Mouse (Mus musculus): ENCODE measurements around the gene Mcm2. TPM values are rescaled to one million over a fixed set of nuclear protein-coding genes. Genes with fewer than 3 reads are reported as not detected.

The Mcm2 gene
- polyA plus RNA-seq, 1 experiment from 2014 or later: 99.4 TPM

- Histone ChIP-seq H3K36me3 (no peaks in the 10 kb centered on the region), H3K4me2 (no peak overlapping the region), H3K27me3 (no peaks in the 10 kb centered on the region), H3K27ac (peak overlapping the region; percentile 87), H3K9ac (no peak overlapping the region), H3K4me3 (no peak overlapping the region), H3K4me1 (peaks cover 34% of the 10 kb centered on the region), H3K9me3 (no peaks in the 10 kb centered on the region)
- 11% methylated on average over 5 of the region's 5 CpGs for WGBS
- ATAC-seq (ENCODE audit: insufficient number of reproducible peaks, low FRiP score, low TSS enrichment, low read depth): peak; percentile 75
Observed at GRCm38 (mm10) chr6:88924502-88925275, 26.1 kb upstream of the Mcm2 start.

- Histone ChIP-seq H3K4me1 (no peaks in the 10 kb centered on the region), H3K4me2 (no peak overlapping the region), H3K9ac (no peak overlapping the region), H3K27me3 (no peaks in the 10 kb centered on the region), H3K9me3 (no peaks in the 10 kb centered on the region), H3K4me3 (no peak overlapping the region), H3K36me3 (no peaks in the 10 kb centered on the region), H3K27ac (no peak overlapping the region)
- ATAC-seq (ENCODE audit: insufficient number of reproducible peaks, low FRiP score, low TSS enrichment, low read depth): no peak
- WGBS: 80% methylated on average over 8 of the region's 8 CpGs
Observed at GRCm38 (mm10) chr6:88918802-88919201, 20.2 kb upstream of the Mcm2 start.

GRCm38 (mm10) chr6:88916153-88916552, 17.6 kb upstream of the Mcm2 start:
- 67% methylated on average over 1 of the region's 1 CpGs for WGBS
- H3K4me2 ChIP-seq: no peak overlapping the region

GRCm38 (mm10) chr6:88915510-88915909, 16.9 kb upstream of the Mcm2 start:
- H3K36me3 ChIP-seq: peaks cover 16% of the 10 kb centered on the region
- H3K4me2 ChIP-seq: no peak overlapping the region
- no peak overlapping the region for H3K9ac ChIP-seq
- no peak overlapping the region for H3K27ac ChIP-seq
- no peaks in the 10 kb centered on the region for H3K9me3 ChIP-seq
- H3K4me1 ChIP-seq: no peaks in the 10 kb centered on the region
- H3K27me3 ChIP-seq: no peaks in the 10 kb centered on the region
- ATAC-seq (ENCODE audit: insufficient number of reproducible peaks, low FRiP score, low TSS enrichment, low read depth): no peak
- no peak overlapping the region for H3K4me3 ChIP-seq
- 84% methylated on average over 4 of the region's 4 CpGs for WGBS

More at GRCm38 (mm10) chr6:88916153-88916552, 17.6 kb upstream of the Mcm2 start:
- Histone ChIP-seq H3K27ac (no peak overlapping the region), H3K4me3 (no peak overlapping the region), H3K27me3 (no peaks in the 10 kb centered on the region), H3K4me1 (no peaks in the 10 kb centered on the region), H3K36me3 (peaks cover 9% of the 10 kb centered on the region), H3K9ac (no peak overlapping the region), H3K9me3 (no peaks in the 10 kb centered on the region)
- ATAC-seq (ENCODE audit: insufficient number of reproducible peaks, low FRiP score, low TSS enrichment, low read depth): no peak

- no peak overlapping the region for H3K4me3 ChIP-seq
- H3K9ac ChIP-seq: no peak overlapping the region
- no peak overlapping the region for H3K27ac ChIP-seq
- H3K27me3 ChIP-seq: no peaks in the 10 kb centered on the region
- H3K4me2 ChIP-seq: no peak overlapping the region
- H3K9me3 ChIP-seq: no peaks in the 10 kb centered on the region
- no peak for ATAC-seq (ENCODE audit: insufficient number of reproducible peaks, low FRiP score, low TSS enrichment, low read depth)
- no peaks in the 10 kb centered on the region for H3K4me1 ChIP-seq
- peaks cover 23% of the 10 kb centered on the region for H3K36me3 ChIP-seq
- WGBS: 77% methylated on average over 5 of the region's 5 CpGs
Observed at GRCm38 (mm10) chr6:88914799-88915198, 16.2 kb upstream of the Mcm2 start.

- Histone ChIP-seq H3K36me3 (peaks cover 35% of the 10 kb centered on the region), H3K9ac (no peak overlapping the region), H3K27ac (no peak overlapping the region), H3K4me2 (no peak overlapping the region), H3K4me1 (no peaks in the 10 kb centered on the region), H3K4me3 (no peak overlapping the region), H3K27me3 (no peaks in the 10 kb centered on the region), H3K9me3 (no peaks in the 10 kb centered on the region)
- no peak for ATAC-seq (ENCODE audit: insufficient number of reproducible peaks, low FRiP score, low TSS enrichment, low read depth)
Observed at GRCm38 (mm10) chr6:88913440-88913839, 14.9 kb upstream of the Mcm2 start.

- Histone ChIP-seq H3K4me1 (no peaks in the 10 kb centered on the region), H3K27ac (no peak overlapping the region), H3K9ac (no peak overlapping the region), H3K36me3 (peaks cover 39% of the 10 kb centered on the region), H3K4me2 (no peak overlapping the region), H3K27me3 (no peaks in the 10 kb centered on the region), H3K9me3 (no peaks in the 10 kb centered on the region), H3K4me3 (no peak overlapping the region)
- 71% methylated on average over 4 of the region's 4 CpGs for WGBS
- no peak for ATAC-seq (ENCODE audit: insufficient number of reproducible peaks, low FRiP score, low TSS enrichment, low read depth)
Observed at GRCm38 (mm10) chr6:88913022-88913421, 14.4 kb upstream of the Mcm2 start.

DNA sequence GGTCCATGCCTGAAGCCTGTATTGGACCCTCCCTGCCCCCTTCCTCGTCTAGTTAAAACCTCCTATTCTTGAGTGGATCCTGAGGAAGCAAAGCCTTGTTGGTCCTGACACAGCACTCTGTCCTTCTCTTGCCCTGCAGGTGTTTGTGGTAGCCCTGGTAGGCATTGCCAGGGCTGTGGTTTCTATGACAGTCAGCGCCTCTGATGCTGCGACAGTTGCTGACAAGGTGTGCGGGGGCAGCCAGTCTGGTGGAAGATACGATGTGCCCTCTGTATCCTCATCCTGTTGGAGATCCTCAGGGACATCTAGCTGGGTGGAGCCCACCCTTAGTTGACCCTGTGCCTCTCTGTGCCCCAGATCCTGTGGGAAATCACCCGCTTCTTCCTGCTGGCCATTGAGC, 10.6 kb upstream of the Mcm2 start:
- Histone ChIP-seq H3K4me2 (no peak overlapping the region), H3K27ac (no peak overlapping the region), H3K9ac (no peak overlapping the region), H3K36me3 (peaks cover 49% of the 10 kb centered on the region), H3K4me1 (peaks cover 22% of the 10 kb centered on the region), H3K9me3 (no peaks in the 10 kb centered on the region), H3K4me3 (no peak overlapping the region), H3K27me3 (no peaks in the 10 kb centered on the region)
- no peak for ATAC-seq (ENCODE audit: insufficient number of reproducible peaks, low FRiP score, low TSS enrichment, low read depth)
- WGBS: 86% methylated on average over 6 of the region's 6 CpGs

- peaks cover 44% of the 10 kb centered on the region for H3K36me3 ChIP-seq
- no peak overlapping the region for H3K4me2 ChIP-seq
- no peaks in the 10 kb centered on the region for H3K27me3 ChIP-seq
- ATAC-seq (ENCODE audit: insufficient number of reproducible peaks, low FRiP score, low TSS enrichment, low read depth): no peak
- no peaks in the 10 kb centered on the region for H3K9me3 ChIP-seq
- no peak overlapping the region for H3K4me3 ChIP-seq
- H3K9ac ChIP-seq: no peak overlapping the region
- H3K27ac ChIP-seq: no peak overlapping the region
- H3K4me1 ChIP-seq: peaks cover 38% of the 10 kb centered on the region
- 19% methylated on average over 16 of the region's 16 CpGs for WGBS
Observed at GRCm38 (mm10) chr6:88906369-88907108, 8.0 kb upstream of the Mcm2 start.

DNA sequence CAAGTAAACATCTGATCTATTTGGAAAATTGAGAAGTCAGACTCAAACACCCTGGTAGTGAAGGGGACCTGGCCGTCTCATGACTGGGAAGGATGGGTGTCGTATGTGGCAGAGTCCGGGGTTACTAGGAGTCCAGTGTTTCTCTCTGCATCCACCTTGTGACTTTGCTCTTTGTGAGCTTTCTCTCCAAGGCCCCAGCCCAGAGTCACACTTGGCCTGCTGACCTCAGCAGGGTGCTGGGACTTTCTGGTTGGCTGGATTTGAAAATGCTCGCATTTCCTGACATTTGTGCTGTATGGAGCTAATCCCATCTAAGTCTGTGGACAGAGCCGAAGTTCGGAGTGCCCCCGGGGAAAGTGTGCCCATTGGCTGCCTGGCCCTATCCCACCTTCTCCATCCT, 6.5 kb upstream of the Mcm2 start:
- Histone ChIP-seq H3K27ac (no peak overlapping the region), H3K27me3 (no peaks in the 10 kb centered on the region), H3K4me3 (no peak overlapping the region), H3K4me2 (no peak overlapping the region), H3K36me3 (peaks cover 29% of the 10 kb centered on the region), H3K4me1 (peaks cover 44% of the 10 kb centered on the region), H3K9ac (no peak overlapping the region), H3K9me3 (no peaks in the 10 kb centered on the region)
- WGBS: 87% methylated on average over 7 of the region's 7 CpGs
- ATAC-seq (ENCODE audit: insufficient number of reproducible peaks, low FRiP score, low TSS enrichment, low read depth): no peak

DNA sequence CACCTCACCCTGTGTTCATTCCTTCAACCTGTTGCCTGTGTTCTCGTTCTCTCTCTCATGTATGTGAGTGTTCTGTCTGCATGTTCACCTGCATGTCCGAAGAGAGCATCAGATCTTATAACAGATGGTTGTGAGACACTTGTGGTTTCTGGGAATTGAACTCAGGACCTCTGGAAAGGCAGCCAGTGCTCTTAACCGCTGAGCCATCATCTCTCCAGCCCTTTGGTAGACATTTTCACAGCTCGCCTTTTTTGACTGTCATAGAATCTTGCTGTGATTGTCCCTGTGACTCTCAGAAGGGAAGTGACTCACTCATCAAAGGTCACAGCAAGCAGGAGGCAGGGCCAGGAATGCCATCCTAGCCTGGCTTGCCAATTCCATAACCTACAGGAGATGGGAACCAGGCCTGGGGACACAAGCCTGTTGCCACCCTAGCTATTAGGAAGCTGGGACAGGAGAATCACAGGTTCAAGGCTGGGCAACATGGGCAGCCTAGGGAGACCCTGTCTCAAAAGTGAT, 5.9 kb upstream of the Mcm2 start:
- H3K4me3 ChIP-seq: no peak overlapping the region
- no peak overlapping the region for H3K4me2 ChIP-seq
- H3K4me1 ChIP-seq: peaks cover 44% of the 10 kb centered on the region
- no peaks in the 10 kb centered on the region for H3K27me3 ChIP-seq
- H3K9ac ChIP-seq: no peak overlapping the region
- H3K27ac ChIP-seq: no peak overlapping the region
- peaks cover 23% of the 10 kb centered on the region for H3K36me3 ChIP-seq
- no peaks in the 10 kb centered on the region for H3K9me3 ChIP-seq
- ATAC-seq (ENCODE audit: insufficient number of reproducible peaks, low FRiP score, low TSS enrichment, low read depth): no peak
- 87% methylated on average over 4 of the region's 4 CpGs for WGBS

DNA sequence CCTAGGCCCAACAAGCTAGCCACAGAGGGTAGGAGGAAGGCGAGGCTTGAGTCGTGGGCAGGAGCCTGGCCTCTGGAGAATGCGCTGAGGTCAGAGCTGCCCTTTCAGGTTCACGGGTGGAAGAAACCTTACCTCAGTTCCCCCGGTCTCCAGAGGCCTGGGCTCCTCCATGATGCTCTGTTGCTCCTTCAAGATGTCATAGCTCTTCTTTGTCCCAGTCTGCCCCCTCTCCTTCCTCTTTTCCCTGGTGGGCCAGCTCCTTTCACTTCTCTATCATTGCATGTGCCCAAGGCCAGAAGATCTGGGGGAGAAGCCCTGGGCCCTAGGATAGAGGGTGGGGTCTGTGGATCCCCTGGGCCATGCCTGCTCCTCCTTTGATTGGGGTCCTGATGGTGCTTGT, 5.1 kb upstream of the Mcm2 start:
- no peaks in the 10 kb centered on the region for H3K27me3 ChIP-seq
- 0 out of 2 replicates have a peak overlapping the region, but pooled peaks have one; percentile 85 for H3K9ac ChIP-seq
- H3K4me3 ChIP-seq: peak overlapping the region; percentile 70
- no peak for ATAC-seq (ENCODE audit: insufficient number of reproducible peaks, low FRiP score, low TSS enrichment, low read depth)
- WGBS: 79% methylated on average over 5 of the region's 5 CpGs
- H3K9me3 ChIP-seq: no peaks in the 10 kb centered on the region
- peak overlapping the region; percentile 57 for H3K4me2 ChIP-seq
- H3K27ac ChIP-seq: no peak overlapping the region; the same call in 1 of the 2 replicates
- H3K4me1 ChIP-seq: peaks cover 49% of the 10 kb centered on the region
- H3K36me3 ChIP-seq: peaks cover 15% of the 10 kb centered on the region
